Mouse (Mus musculus) frontal cortex, postnatal 36 days (tissue): ENCODE data around the gene Lrriq1.

Experiments
- DNase-seq, 2 experiments: peaks; one replicate each; pipeline ENCODE4 v3.0.0; 2022; ENCODE audit warnings: low spot score in 2 of 2

Lrriq1 gene

GRCm38 (mm10) chr10:103235707-103236459 is at the start of gene Lrriq1:
Lrriq1 (minus strand) TSS chr10:103236322.
- peak; percentile 84 to 93 for DNase-seq

GRCm38 (mm10) chr10:103253842-103254803 is 18.0 kb upstream of the Lrriq1 start:
- DNase-seq = peak in 1 of 2 experiments; percentile 18

GRCm38 (mm10) chr10:103236460-103236772 is 294 bp upstream of the Lrriq1 start:
- DNase-seq = no peak

GRCm38 (mm10) chr10:103226646-103227045 is 9.5 kb downstream of the Lrriq1 start:
- no peak for DNase-seq

GRCm38 (mm10) chr10:103194655-103195328 is 41.3 kb downstream of the Lrriq1 start:
- DNase-seq = peak in 1 of 2 experiments; percentile 10

- DNase-seq = no peak
Observed at GRCm38 (mm10) chr10:103145769-103146379, 90.2 kb downstream of the Lrriq1 start.

GRCm38 (mm10) chr10:103144927-103145768 is 91.0 kb downstream of the Lrriq1 start:
- no peak for DNase-seq

GRCm38 (mm10) chr10:103142526-103142925 is 93.6 kb downstream of the Lrriq1 start:
- no peak for DNase-seq

GRCm38 (mm10) chr10:103141532-103141931 is 94.6 kb downstream of the Lrriq1 start:
- peak; percentile 3 to 11 for DNase-seq

- no peak for DNase-seq
Observed at GRCm38 (mm10) chr10:103140609-103141008, 95.5 kb downstream of the Lrriq1 start.

GRCm38 (mm10) chr10:103114629-103115028 is 121.5 kb downstream of the Lrriq1 start:
- no peak for DNase-seq

GRCm38 (mm10) chr10:103108090-103108489 is 128.0 kb downstream of the Lrriq1 start:
- no peak for DNase-seq

- no peak for DNase-seq
Observed at GRCm38 (mm10) chr10:103086101-103086500, 150.0 kb downstream of the Lrriq1 start.

GRCm38 (mm10) chr10:103049593-103049992 is 186.5 kb downstream of the Lrriq1 start:
- no peak for DNase-seq

GRCm38 (mm10) chr10:103046623-103047022 is 189.5 kb downstream of the Lrriq1 start:
- no peak for DNase-seq

GRCm38 (mm10) chr10:103045019-103045418 is 191.1 kb downstream of the Lrriq1 start:
- DNase-seq = no peak

- no peak for DNase-seq
Observed at GRCm38 (mm10) chr10:103035002-103035640, 201.0 kb downstream of the Lrriq1 start.

GRCm38 (mm10) chr10:103030931-103031330 is 205.2 kb downstream of the Lrriq1 start:
- no peak for DNase-seq

GRCm38 (mm10) chr10:103029730-103030490 is 206.2 kb downstream of the Lrriq1 start, which contains the start of gene Alx1:
Alx1 (minus strand) TSS chr10:103030215.
- no peak for DNase-seq
